Mouse (Mus musculus): Measurements from ENCODE around the gene Jmjd8.
"Not testable (repeated sequence)": the region's sequence is repeated elsewhere in the genome, so short reads cannot be mapped to it uniquely, and the experiment has no call there.

Gene Jmjd8

GRCm38 (mm10) chr17:25828712-25829557 lies at the start of gene Jmjd8:
TSS of gene Jmjd8 (plus strand) at chr17:25828867.
- DNase-seq (ENCODE audit: extremely low spot score, low spot score), result peak; percentile 87

GRCm38 (mm10) chr17:25781339-25781738 lies 47.3 kb upstream of the Jmjd8 start:
- DNase-seq (ENCODE audit: extremely low spot score, low spot score), result no peak

DNA sequence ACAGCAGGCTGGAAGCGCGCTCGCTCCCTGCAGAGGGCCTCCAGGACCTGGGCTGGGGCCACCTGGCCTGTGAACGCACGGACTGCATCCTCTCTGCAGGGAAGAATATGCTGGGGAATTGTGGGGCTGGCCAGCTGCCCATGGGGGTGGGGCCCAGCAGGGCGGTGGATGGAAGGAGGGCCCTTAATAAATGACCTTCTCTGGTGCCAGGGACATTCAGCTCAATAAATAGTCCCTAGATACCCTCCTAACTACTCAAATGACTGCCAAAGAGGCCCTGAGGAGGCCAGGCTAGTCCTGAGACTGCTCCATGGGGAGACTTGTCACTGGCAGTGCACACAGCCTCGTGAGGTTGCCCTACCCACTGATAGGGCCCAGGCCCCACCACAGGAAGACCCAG lies 45.6 kb upstream of the Jmjd8 start:
- no peak for DNase-seq (ENCODE audit: extremely low spot score, low spot score)

GRCm38 (mm10) chr17:25783861-25784574 lies 44.6 kb upstream of the Jmjd8 start:
- no peak for DNase-seq (ENCODE audit: extremely low spot score, low spot score)

DNA sequence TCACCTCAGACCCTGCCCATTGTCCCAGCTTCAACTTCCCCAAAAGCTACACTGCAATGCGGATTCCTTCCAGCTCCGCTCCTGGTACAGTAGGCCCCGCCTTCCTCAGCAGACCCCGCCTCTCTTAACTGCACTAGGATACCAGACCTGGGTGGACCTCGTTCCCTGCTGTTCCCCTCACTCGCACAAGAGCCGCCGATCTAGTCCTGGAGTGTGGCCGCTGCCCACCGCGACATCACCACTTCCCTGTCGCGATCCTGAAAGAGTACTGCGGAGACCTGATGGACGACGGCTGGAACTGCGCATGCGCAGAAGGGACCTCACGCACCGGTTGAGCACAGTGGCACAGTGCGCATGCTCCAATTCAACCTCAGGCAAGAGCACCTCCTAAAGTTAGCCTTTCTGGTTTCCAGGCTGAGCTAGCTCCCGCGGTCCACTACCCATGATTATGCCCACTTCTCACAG lies 43.4 kb upstream of the Jmjd8 start, which contains the start of gene Haghl:
Haghl (minus strand) TSS at position 393 of the 465 bp plus-strand sequence.
- peak; percentile 99 for DNase-seq (ENCODE audit: extremely low spot score, low spot score)

DNA sequence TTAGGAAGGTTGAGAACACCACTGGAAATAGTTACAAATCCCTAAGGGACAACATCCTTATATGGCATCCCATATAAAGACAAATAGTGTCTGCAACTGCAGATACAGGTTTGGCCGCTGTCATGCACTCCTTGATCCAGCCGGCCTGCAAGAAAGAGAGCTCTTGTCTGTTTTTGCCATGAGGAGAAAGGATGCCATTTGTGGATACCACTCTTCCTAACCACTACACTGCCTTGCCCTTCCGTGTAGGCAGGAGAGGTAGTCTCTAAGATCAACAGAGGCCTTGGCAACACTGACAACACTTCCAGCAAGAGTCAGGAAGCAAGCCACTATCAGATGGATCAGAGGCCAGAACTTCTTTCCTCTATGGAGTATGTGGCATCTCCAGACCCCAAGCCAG lies 42.4 kb upstream of the Jmjd8 start, which contains the start of gene Ccdc78:
Ccdc78 (plus strand) TSS at position 301 of the 400 bp plus-strand sequence.
- no peak for DNase-seq (ENCODE audit: extremely low spot score, low spot score)

- no peak for DNase-seq (ENCODE audit: extremely low spot score, low spot score)
Observed at GRCm38 (mm10) chr17:25786781-25787504, 41.7 kb upstream of the Jmjd8 start.

- DNase-seq (ENCODE audit: extremely low spot score, low spot score), result peak; percentile 35
Observed at GRCm38 (mm10) chr17:25791320-25791842, 37.3 kb upstream of the Jmjd8 start.

- peak; percentile 89 for DNase-seq (ENCODE audit: extremely low spot score, low spot score)
Observed at GRCm38 (mm10) chr17:25791843-25792527, 36.7 kb upstream of the Jmjd8 start.

- DNase-seq (ENCODE audit: extremely low spot score, low spot score), result peak; percentile 74
Observed at GRCm38 (mm10) chr17:25792615-25793014, 36.1 kb upstream of the Jmjd8 start, which contains the start of gene Fam173a. TSS of gene Fam173a (minus strand) at chr17:25792901.

GRCm38 (mm10) chr17:25794197-25794596 lies 34.5 kb upstream of the Jmjd8 start:
- DNase-seq (ENCODE audit: extremely low spot score, low spot score), result peak; percentile 49

GRCm38 (mm10) chr17:25794998-25795397 lies 33.7 kb upstream of the Jmjd8 start:
- no peak for DNase-seq (ENCODE audit: extremely low spot score, low spot score)

GRCm38 (mm10) chr17:25795609-25796092 lies 33.0 kb upstream of the Jmjd8 start, which contains the start of gene AC134908.4:
TSS of gene AC134908.4 (minus strand) at chr17:25795659.
- DNase-seq (ENCODE audit: extremely low spot score, low spot score), result peak; percentile 88

GRCm38 (mm10) chr17:25796211-25796771 lies 32.4 kb upstream of the Jmjd8 start:
- peak; percentile 55 for DNase-seq (ENCODE audit: extremely low spot score, low spot score)

GRCm38 (mm10) chr17:25796951-25797369 lies 31.7 kb upstream of the Jmjd8 start, which contains the start of gene Metrn:
TSS of gene Metrn (minus strand) at chr17:25797136.
- DNase-seq (ENCODE audit: extremely low spot score, low spot score), result peak; percentile 93

GRCm38 (mm10) chr17:25801029-25801428 lies 27.6 kb upstream of the Jmjd8 start:
- peak; percentile 65 for DNase-seq (ENCODE audit: extremely low spot score, low spot score)

GRCm38 (mm10) chr17:25802825-25803517 lies 25.7 kb upstream of the Jmjd8 start:
- peak; percentile 86 for DNase-seq (ENCODE audit: extremely low spot score, low spot score)

DNA sequence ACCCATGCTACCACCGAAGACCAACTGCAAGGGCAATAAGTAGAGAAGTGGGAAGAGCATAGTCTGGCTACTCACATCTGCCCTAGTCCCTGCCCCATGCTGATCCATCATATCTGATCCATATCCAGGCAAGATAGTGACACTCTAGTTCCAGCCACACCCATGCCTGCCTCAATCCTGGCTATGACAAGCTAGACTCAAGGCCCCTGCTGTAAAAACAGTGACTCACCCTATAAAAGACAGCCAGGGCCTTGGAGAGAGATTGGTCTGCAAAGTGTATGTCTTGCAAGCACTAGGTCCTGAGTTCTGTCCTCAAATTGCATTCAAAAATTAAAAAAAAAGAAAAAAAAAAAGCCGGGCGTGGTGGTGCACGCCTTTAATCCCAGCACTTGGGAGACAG lies 22.2 kb upstream of the Jmjd8 start:
- no peak for DNase-seq (ENCODE audit: extremely low spot score, low spot score)

GRCm38 (mm10) chr17:25807452-25807851 lies 21.2 kb upstream of the Jmjd8 start:
- not testable (repeated sequence) for DNase-seq (ENCODE audit: extremely low spot score, low spot score)

All from neural tube, embryonic 10.5 days (tissue).